Mouse (Mus musculus) embryonic facial prominence, embryonic 11.5 days (tissue): Measurements from ENCODE around the gene Phtf1. TPM values are rescaled to one million over a fixed set of nuclear protein-coding genes. Genes with fewer than 3 reads are reported as not detected.

Experiments
- ATAC-seq: fragments of 200-750 bp; cut with Nextera tagmentation; replicated peaks from 2 replicates; pipeline ENCODE4 v1.8.0; 2017; ENCODE audit warnings: low read depth; ENCODE audit not compliant: insufficient number of reproducible peaks, low FRiP score, low TSS enrichment
- DNase-seq: peaks from one replicate; pipeline ENCODE4 v3.0.0-alpha.2; 2015; ENCODE audit warnings: low spot score
- H3K27ac ChIP-seq: fragments of 300-500 bp; sonication (generic); replicated peaks from 2 replicates; pipeline ENCODE4 v1.5.1; 2014; ENCODE audit warnings: mild to moderate bottlenecking, low read depth, low read length, control low read depth
- H3K27me3 ChIP-seq: fragments of 300-500 bp; sonication (generic); 2 replicates; pipeline ENCODE4 v1.6.1; 2014; ENCODE audit warnings: mild to moderate bottlenecking, low read length, moderate library complexity, mixed read lengths; ENCODE audit not compliant: control insufficient read depth, insufficient read depth
- H3K36me3 ChIP-seq: fragments of 300-500 bp; sonication (generic); replicated peaks from 2 replicates; pipeline ENCODE4 v1.6.1; 2014; ENCODE audit warnings: low read depth, mild to moderate bottlenecking, low read length, moderate library complexity, mixed read lengths; ENCODE audit not compliant: control insufficient read depth, insufficient read depth
- H3K4me1 ChIP-seq: fragments of 300-500 bp; sonication (generic); 2 replicates; pipeline ENCODE4 v1.6.1; 2014; ENCODE audit warnings: low read length, mixed read lengths; ENCODE audit not compliant: control insufficient read depth, insufficient read depth
- H3K4me2 ChIP-seq: fragments of 300-500 bp; sonication (generic); 2 replicates; pipeline ENCODE4 v1.6.1; 2014; ENCODE audit warnings: low read depth, mild to moderate bottlenecking, control low read depth, low read length, moderate library complexity
- H3K4me3 ChIP-seq: fragments of 300-500 bp; sonication (generic); 2 replicates; pipeline ENCODE4 v1.5.1; 2014; ENCODE audit warnings: low read depth, low read length, control low read depth
- H3K9ac ChIP-seq: fragments of 300-500 bp; sonication (generic); replicated peaks from 2 replicates; pipeline ENCODE4 v1.6.1; 2014; ENCODE audit warnings: mild to moderate bottlenecking, control low read depth, low read length
- H3K9me3 ChIP-seq: fragments of 300-500 bp; sonication (generic); replicated peaks from 2 replicates; pipeline ENCODE4 v1.6.1; 2016; ENCODE audit warnings: mild to moderate bottlenecking, low read length, inconsistent platforms, mixed read lengths; ENCODE audit not compliant: control insufficient read depth
- WGBS: fragments of 180-500 bp; shearing (Covaris S2); extraction: QIAGEN DNeasy Blood & Tissue Kit; methylation state at CpG from one replicate; pipeline ENCODE4 v1.1.7; 2014; 5-methylcytosine and 5-hydroxymethylcytosine counted together
- polyA plus RNA-seq: library from polyadenylated mRNA; unstranded; fragments of >200 nt; fragmentation: Nextera tagmentation; extraction: Ambion mirVana; gene quantifications from 2 replicates; pipeline ENCODE4 v1.2.1, GENCODE M21; 2014

The Phtf1 gene
- polyA plus RNA-seq, 1 experiment from 2014 or later, result 53.2 TPM

GRCm38 (mm10) chr3:104006896-104007466 lies 39.1 kb downstream of the Phtf1 start:
- Histone ChIP-seq H3K9ac (no peak overlapping the region), H3K36me3 (no peaks in the 10 kb centered on the region; the same call in none of the 2 replicates), H3K27ac (no peak overlapping the region), H3K4me2 (no peak overlapping the region), H3K4me3 (no peak overlapping the region), H3K27me3 (no peaks in the 10 kb centered on the region), H3K4me1 (no peaks in the 10 kb centered on the region), H3K9me3 (no peaks in the 10 kb centered on the region)
- 90% methylated on average over 8 of the region's 8 CpGs for WGBS
- DNase-seq (no peak), ATAC-seq (no peak)

- Histone ChIP-seq H3K4me1 (no peaks in the 10 kb centered on the region), H3K4me3 (no peak overlapping the region), H3K36me3 (no peaks in the 10 kb centered on the region; the same call in none of the 2 replicates), H3K4me2 (no peak overlapping the region), H3K9ac (no peak overlapping the region), H3K27me3 (no peaks in the 10 kb centered on the region), H3K9me3 (no peaks in the 10 kb centered on the region), H3K27ac (no peak overlapping the region)
- 93% methylated on average over 8 of the region's 8 CpGs for WGBS
- no peak for ATAC-seq
- DNase-seq, result no peak
Measured at GRCm38 (mm10) chr3:104007479-104007878, 39.6 kb downstream of the Phtf1 start.

- DNase-seq (no peak), ATAC-seq (no peak)
- Histone ChIP-seq H3K9ac (no peak overlapping the region), H3K36me3 (no peaks in the 10 kb centered on the region; the same call in none of the 2 replicates), H3K27ac (no peak overlapping the region), H3K4me1 (no peaks in the 10 kb centered on the region), H3K27me3 (no peaks in the 10 kb centered on the region), H3K4me2 (no peak overlapping the region), H3K9me3 (no peaks in the 10 kb centered on the region), H3K4me3 (no peak overlapping the region)
- WGBS, result 88% methylated on average over 5 of the region's 5 CpGs
Measured at GRCm38 (mm10) chr3:104009924-104010662, 42.2 kb downstream of the Phtf1 start.

- no peaks in the 10 kb centered on the region for H3K4me1 ChIP-seq
- WGBS, result 97% methylated on average over 2 of the region's 2 CpGs
- H3K9ac ChIP-seq, result no peak overlapping the region
- no peak overlapping the region for H3K27ac ChIP-seq
- no peak overlapping the region for H3K4me2 ChIP-seq
- ATAC-seq (no peak), DNase-seq (no peak)
- H3K36me3 ChIP-seq, result no peaks in the 10 kb centered on the region; the same call in none of the 2 replicates
- no peak overlapping the region for H3K4me3 ChIP-seq
- H3K9me3 ChIP-seq, result no peaks in the 10 kb centered on the region
- no peaks in the 10 kb centered on the region for H3K27me3 ChIP-seq
Measured at GRCm38 (mm10) chr3:104011972-104012371, 44.1 kb downstream of the Phtf1 start.

GRCm38 (mm10) chr3:104017931-104018330 lies 50.0 kb downstream of the Phtf1 start:
- Histone ChIP-seq H3K36me3 (no peaks in the 10 kb centered on the region; the same call in 1 of the 2 replicates), H3K4me1 (no peaks in the 10 kb centered on the region), H3K27me3 (no peaks in the 10 kb centered on the region), H3K9ac (no peak overlapping the region), H3K27ac (no peak overlapping the region), H3K4me2 (no peak overlapping the region), H3K4me3 (no peak overlapping the region), H3K9me3 (no peaks in the 10 kb centered on the region)
- 85% methylated on average over 3 of the region's 3 CpGs for WGBS
- ATAC-seq (no peak), DNase-seq (no peak)

GRCm38 (mm10) chr3:104019453-104019852 lies 51.5 kb downstream of the Phtf1 start:
- Histone ChIP-seq H3K4me3 (no peak overlapping the region), H3K9me3 (no peaks in the 10 kb centered on the region), H3K27ac (no peak overlapping the region), H3K4me1 (no peaks in the 10 kb centered on the region), H3K9ac (no peak overlapping the region), H3K27me3 (no peaks in the 10 kb centered on the region), H3K36me3 (no peaks in the 10 kb centered on the region; the same call in 1 of the 2 replicates), H3K4me2 (no peak overlapping the region)
- no peak for ATAC-seq
- peak; percentile 52 for DNase-seq
- 65% methylated on average over 4 of the region's 4 CpGs for WGBS

GRCm38 (mm10) chr3:104020101-104020500 lies 52.2 kb downstream of the Phtf1 start:
- H3K27me3 ChIP-seq, result no peaks in the 10 kb centered on the region
- H3K4me3 ChIP-seq, result no peak overlapping the region
- ATAC-seq (no peak), DNase-seq (no peak)
- H3K9ac ChIP-seq, result no peak overlapping the region
- H3K9me3 ChIP-seq, result no peaks in the 10 kb centered on the region
- no peaks in the 10 kb centered on the region; the same call in 1 of the 2 replicates for H3K36me3 ChIP-seq
- no peak overlapping the region for H3K4me2 ChIP-seq
- H3K4me1 ChIP-seq, result no peaks in the 10 kb centered on the region
- 81% methylated on average over 12 of the region's 12 CpGs for WGBS
- H3K27ac ChIP-seq, result no peak overlapping the region

- Histone ChIP-seq H3K36me3 (no peaks in the 10 kb centered on the region; the same call in 1 of the 2 replicates), H3K4me1 (no peaks in the 10 kb centered on the region), H3K9ac (no peak overlapping the region), H3K27me3 (no peaks in the 10 kb centered on the region), H3K27ac (no peak overlapping the region), H3K9me3 (no peaks in the 10 kb centered on the region), H3K4me2 (no peak overlapping the region), H3K4me3 (no peak overlapping the region)
- DNase-seq, result no peak
- ATAC-seq, result no peak
- 69% methylated on average over 3 of the region's 3 CpGs for WGBS
Measured at GRCm38 (mm10) chr3:104026938-104027337, 59.0 kb downstream of the Phtf1 start.
